Mouse (Mus musculus) lung, embryonic 16.5 days (tissue): ENCODE data around the gene Slc30a2. TPM values are rescaled to one million over a fixed set of nuclear protein-coding genes. Genes with fewer than 3 reads are reported as not detected.

ENCODE experiments used
- ATAC-seq: fragments of 200-750 bp; cut with Nextera tagmentation; 2 replicates; pipeline ENCODE4 v1.8.0; 2017; ENCODE audit warnings: low read depth, mild to moderate bottlenecking, moderate library complexity
- H3K27ac ChIP-seq: fragments of 300-500 bp; sonication (generic); 2 replicates; pipeline ENCODE4 v1.5.1; 2014; ENCODE audit warnings: mild to moderate bottlenecking, control low read depth, low read length
- H3K27me3 ChIP-seq: fragments of 300-500 bp; sonication (generic); 2 replicates; pipeline ENCODE4 v1.6.1; 2014; ENCODE audit warnings: low read depth, low read length, mixed read lengths; ENCODE audit not compliant: control insufficient read depth, insufficient read depth
- H3K36me3 ChIP-seq: fragments of 300-500 bp; sonication (generic); 2 replicates; pipeline ENCODE4 v1.6.1; 2014; ENCODE audit warnings: low read length; ENCODE audit not compliant: control insufficient read depth, insufficient read depth
- H3K4me1 ChIP-seq: fragments of 300-500 bp; sonication (generic); replicated peaks from 2 replicates; pipeline ENCODE4 v1.6.1; 2014; ENCODE audit warnings: low read length, mixed read lengths; ENCODE audit not compliant: control insufficient read depth, insufficient read depth
- H3K4me2 ChIP-seq: fragments of 300-500 bp; sonication (generic); 2 replicates; pipeline ENCODE4 v1.6.1; 2014; ENCODE audit warnings: low read depth, low read length, control low read depth
- H3K4me3 ChIP-seq: fragments of 300-500 bp; sonication (generic); 2 replicates; pipeline ENCODE4 v1.5.1; 2014; ENCODE audit warnings: mild to moderate bottlenecking, low read length, control low read depth
- H3K9ac ChIP-seq: fragments of 300-500 bp; sonication (generic); 2 replicates; pipeline ENCODE4 v1.6.1; 2014; ENCODE audit warnings: low read length, control low read depth
- H3K9me3 ChIP-seq: fragments of 300-500 bp; sonication (generic); 2 replicates; pipeline ENCODE4 v1.6.1; 2016; ENCODE audit warnings: low read length; ENCODE audit not compliant: control insufficient read depth
- WGBS: fragments of 180-500 bp; shearing (Covaris S2); extraction: QIAGEN DNeasy Blood & Tissue Kit; methylation state at CpG from one replicate; pipeline ENCODE4 v1.1.7; 2014; 5-methylcytosine and 5-hydroxymethylcytosine counted together
- polyA plus RNA-seq: library from polyadenylated mRNA; unstranded; fragments of >200 nt; fragmentation: Nextera tagmentation; extraction: Ambion mirVana; gene quantifications from 2 replicates; pipeline ENCODE4 v1.2.1, GENCODE M21; 2015

The Slc30a2 gene
- polyA plus RNA-seq, 1 experiment from 2014 or later: 0.29 TPM

DNA sequence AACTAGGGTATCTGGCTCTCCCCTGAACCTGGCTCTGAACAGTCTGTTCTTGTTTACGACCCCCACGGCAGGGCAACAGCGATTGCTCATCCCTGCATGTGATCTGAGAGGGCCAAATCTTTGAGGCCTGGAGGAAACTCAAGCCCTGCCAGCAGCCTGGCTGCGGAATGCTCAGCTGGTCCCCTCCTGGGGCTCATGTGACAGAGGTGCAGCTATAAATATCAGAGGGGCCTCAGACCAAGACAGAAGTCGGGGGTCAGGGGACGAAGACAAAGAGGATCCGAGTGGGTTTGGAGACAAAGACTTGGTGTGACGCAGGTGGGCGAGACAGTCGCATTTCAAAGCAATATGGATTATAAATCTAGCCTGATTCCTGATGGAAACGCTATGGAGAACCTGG is 28.1 kb upstream of the Slc30a2 start, which contains the start of gene Trim63:
Gene Trim63 (plus strand): TSS at position 245 of the 400 bp plus-strand sequence.
- Histone ChIP-seq H3K9me3 (peaks cover 6% of the 10 kb centered on the region), H3K27ac (no peak within 1 kb of the TSS), H3K4me1 (no peaks in the 10 kb centered on the region; the same call in 1 of the 2 replicates), H3K4me2 (no peak within 1 kb of the TSS), H3K4me3 (no peak within 1 kb of the TSS), H3K27me3 (no peaks in the 10 kb centered on the region), H3K36me3 (no peaks in the 10 kb centered on the region), H3K9ac (no peak within 1 kb of the TSS)
- 35% methylated on average over 11 of the region's 11 CpGs for WGBS
- ATAC-seq: no peak

DNA sequence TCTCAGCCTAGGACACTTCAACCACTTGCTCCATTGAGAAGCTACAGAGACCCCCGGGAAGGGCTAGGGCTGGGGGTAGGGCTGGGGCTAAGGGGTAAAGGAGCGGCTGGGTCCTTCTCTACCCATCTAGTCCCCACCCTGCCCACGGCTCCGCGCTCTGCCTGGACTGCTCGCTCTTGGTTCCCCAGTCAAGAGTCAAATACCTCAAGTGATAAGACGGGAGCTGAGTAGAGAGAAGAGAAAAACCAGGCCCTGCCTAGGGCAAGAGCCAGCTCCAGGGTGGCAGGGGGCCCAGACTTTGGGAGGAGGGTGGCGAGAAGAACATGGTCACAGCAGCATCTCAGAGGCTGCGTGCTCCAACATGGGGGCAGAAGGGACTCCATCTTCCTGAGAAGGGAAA is 27.5 kb upstream of the Slc30a2 start:
- Histone ChIP-seq H3K4me1 (no peaks in the 10 kb centered on the region; the same call in 1 of the 2 replicates), H3K9me3 (peaks cover 6% of the 10 kb centered on the region), H3K9ac (no peak overlapping the region), H3K27ac (no peak overlapping the region), H3K4me2 (no peak overlapping the region), H3K4me3 (no peak overlapping the region), H3K36me3 (no peaks in the 10 kb centered on the region), H3K27me3 (no peaks in the 10 kb centered on the region)
- 0 out of 2 replicates have a peak, but pooled peaks have one; percentile 43 for ATAC-seq
- WGBS: 52% methylated on average over 9 of the region's 9 CpGs

DNA sequence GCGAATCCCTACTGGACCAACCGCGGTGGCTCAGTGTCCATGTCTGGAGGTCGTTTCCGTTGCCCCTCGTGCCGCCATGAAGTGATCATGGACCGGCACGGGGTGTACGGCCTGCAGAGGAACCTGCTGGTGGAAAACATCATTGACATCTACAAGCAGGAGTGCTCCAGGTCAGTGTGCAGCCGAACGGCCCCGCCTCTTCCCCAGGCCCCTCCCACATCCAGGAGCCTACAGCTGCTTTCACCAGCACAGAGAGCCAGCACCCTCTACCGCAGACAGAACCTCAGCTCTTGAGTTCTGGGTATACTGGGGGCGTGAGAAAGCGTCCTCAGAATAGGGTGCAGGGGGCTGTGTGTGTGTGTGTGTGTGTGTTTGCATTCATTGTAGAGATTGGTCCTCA is 26.6 kb upstream of the Slc30a2 start:
- Histone ChIP-seq H3K4me1 (no peaks in the 10 kb centered on the region; the same call in 1 of the 2 replicates), H3K4me2 (no peak overlapping the region), H3K9ac (no peak overlapping the region), H3K27me3 (no peaks in the 10 kb centered on the region), H3K27ac (no peak overlapping the region), H3K9me3 (peaks cover 6% of the 10 kb centered on the region), H3K36me3 (no peaks in the 10 kb centered on the region), H3K4me3 (no peak overlapping the region)
- no peak for ATAC-seq
- WGBS: 40% methylated on average over 16 of the region's 16 CpGs

DNA sequence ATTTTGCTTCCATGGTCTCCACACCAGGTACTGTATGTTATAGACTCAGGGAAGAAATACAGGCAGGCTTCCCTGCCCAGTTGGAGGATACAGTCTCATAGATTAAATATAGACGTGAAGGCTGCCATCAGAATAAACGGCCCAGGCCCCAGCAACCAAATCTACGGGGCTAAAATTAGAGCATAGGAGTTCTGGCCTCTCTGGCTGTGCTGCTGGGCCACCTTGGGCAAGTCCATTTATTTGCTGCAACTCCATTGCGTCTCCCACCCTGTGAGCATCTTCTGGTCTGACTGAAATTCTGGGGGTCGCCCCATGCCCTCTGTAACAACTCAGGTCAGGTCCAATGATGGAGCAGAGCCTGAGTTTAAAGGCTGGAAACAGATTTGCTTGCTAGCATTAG is 23.9 kb upstream of the Slc30a2 start:
- 84% methylated on average over 5 of the region's 5 CpGs for WGBS
- H3K4me2 ChIP-seq: no peak overlapping the region

DNA sequence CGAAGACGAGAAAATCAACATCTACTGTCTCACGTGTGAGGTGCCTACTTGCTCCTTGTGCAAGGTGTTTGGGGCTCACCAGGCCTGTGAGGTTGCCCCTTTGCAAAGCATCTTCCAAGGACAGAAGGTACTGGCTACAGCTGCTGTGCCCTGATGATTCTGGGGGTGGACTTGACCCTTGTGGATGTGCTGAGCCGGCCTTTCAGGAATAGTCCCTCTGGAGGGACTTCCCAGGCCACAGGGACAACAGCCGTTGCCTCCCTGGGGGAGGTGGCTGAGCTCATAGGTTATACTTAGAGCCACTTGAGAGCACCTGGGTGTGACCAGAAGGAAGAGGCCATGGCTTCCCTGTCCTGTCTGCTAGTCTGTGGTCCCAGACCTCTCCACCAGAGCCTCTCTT is 23.3 kb upstream of the Slc30a2 start:
- Histone ChIP-seq H3K36me3 (no peaks in the 10 kb centered on the region), H3K4me3 (no peak overlapping the region), H3K4me2 (no peak overlapping the region), H3K27me3 (no peaks in the 10 kb centered on the region), H3K4me1 (no peaks in the 10 kb centered on the region), H3K9me3 (no peaks in the 10 kb centered on the region), H3K27ac (no peak overlapping the region), H3K9ac (no peak overlapping the region)
- ATAC-seq: no peak
- WGBS: 67% methylated on average over 5 of the region's 5 CpGs

More for the DNA sequence above, 23.9 kb upstream of the Slc30a2 start:
- Histone ChIP-seq H3K27ac (no peak overlapping the region), H3K4me1 (no peaks in the 10 kb centered on the region; the same call in 1 of the 2 replicates), H3K4me3 (no peak overlapping the region), H3K9ac (no peak overlapping the region), H3K27me3 (no peaks in the 10 kb centered on the region), H3K9me3 (no peaks in the 10 kb centered on the region), H3K36me3 (no peaks in the 10 kb centered on the region)
- ATAC-seq: no peak

DNA sequence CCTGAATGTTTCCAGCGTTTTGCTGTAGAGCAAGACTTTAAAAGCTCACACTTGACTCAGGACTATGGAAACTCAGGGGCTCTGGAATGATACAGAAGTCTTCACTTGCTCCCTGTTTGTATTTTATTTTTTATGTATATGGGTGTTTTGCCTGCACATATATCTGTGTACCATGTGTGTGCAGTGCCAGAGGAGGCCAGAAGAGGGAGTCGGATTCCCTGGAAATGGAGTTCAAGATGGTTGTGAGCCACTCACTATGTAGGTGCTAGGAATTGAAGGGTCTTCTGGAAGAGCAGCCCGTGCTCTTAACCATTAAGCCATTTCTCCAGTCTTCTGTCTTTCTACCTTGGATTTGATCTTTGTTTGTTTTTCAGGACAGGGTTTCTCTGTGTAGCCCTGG is 21.5 kb upstream of the Slc30a2 start:
- no peak overlapping the region for H3K4me3 ChIP-seq
- no peaks in the 10 kb centered on the region for H3K4me1 ChIP-seq
- no peaks in the 10 kb centered on the region for H3K27me3 ChIP-seq
- no peak for ATAC-seq
- WGBS: 56% methylated on average over 3 of the region's 3 CpGs
- H3K27ac ChIP-seq: no peak overlapping the region
- no peaks in the 10 kb centered on the region for H3K36me3 ChIP-seq
- no peak overlapping the region for H3K4me2 ChIP-seq
- no peaks in the 10 kb centered on the region for H3K9me3 ChIP-seq
- H3K9ac ChIP-seq: no peak overlapping the region

DNA sequence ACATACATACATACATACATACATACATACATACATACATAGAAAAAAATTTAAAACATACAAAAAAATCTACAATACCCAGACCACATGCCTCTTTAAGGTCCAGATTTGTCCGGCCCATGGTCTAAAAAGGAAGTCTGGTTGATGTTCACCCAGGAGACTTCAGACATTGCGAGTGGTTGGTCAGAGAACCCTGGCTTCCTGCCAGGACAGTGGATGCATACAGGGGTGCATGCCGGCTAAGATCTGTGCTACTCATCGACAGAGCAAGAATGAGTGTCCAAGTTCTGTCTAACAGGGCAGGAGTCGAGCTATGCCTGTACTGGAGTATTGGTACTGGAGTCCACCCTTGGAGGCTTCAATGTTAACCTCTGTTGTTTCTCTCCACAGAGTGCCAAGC is 18.3 kb upstream of the Slc30a2 start:
- Histone ChIP-seq H3K36me3 (no peaks in the 10 kb centered on the region), H3K9ac (no peak overlapping the region), H3K4me1 (peaks cover 10% of the 10 kb centered on the region; the same call in 1 of the 2 replicates), H3K27ac (no peak overlapping the region), H3K9me3 (no peaks in the 10 kb centered on the region), H3K27me3 (no peaks in the 10 kb centered on the region), H3K4me3 (no peak overlapping the region), H3K4me2 (no peak overlapping the region)
- ATAC-seq: no peak
- 34% methylated on average over 5 of the region's 5 CpGs for WGBS

DNA sequence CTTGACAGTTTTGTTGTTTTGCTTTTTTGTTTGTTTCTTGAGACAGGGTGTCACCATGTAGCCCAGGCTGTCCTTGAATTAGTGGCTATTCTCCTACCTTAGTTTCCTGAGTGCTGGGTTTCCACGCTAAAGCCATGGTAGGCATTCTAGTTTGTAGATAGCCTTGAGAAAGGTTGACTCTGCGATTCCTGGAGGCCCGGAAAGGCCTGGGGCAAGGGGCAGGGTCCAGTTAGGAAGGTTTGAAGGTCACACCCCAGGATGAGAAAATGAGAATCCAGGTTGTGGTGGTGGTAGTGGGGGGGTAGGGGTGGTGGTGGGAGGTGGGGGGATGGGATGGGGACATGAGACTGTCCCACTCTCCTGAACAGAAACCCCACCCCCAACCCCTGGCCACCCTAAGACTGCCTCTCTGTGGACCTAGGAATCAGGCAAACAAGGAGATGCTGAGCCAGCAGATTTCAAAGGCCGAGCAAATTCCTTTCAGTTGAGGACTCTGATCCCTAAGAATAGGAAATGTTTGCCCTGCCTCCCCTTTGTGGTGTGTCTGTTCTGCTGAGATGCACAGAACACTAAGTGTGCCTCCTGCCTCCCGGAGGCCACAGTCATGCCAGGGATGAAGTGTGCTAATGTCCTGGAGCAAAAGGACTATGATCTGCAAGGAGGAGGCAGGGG is 16.0 kb upstream of the Slc30a2 start:
- Histone ChIP-seq H3K36me3 (no peaks in the 10 kb centered on the region), H3K27ac (no peak overlapping the region), H3K4me3 (no peak overlapping the region), H3K4me2 (no peak overlapping the region), H3K27me3 (no peaks in the 10 kb centered on the region), H3K9ac (no peak overlapping the region), H3K4me1 (peaks cover 10% of the 10 kb centered on the region; the same call in 1 of the 2 replicates), H3K9me3 (no peaks in the 10 kb centered on the region)
- 56% methylated on average over 5 of the region's 5 CpGs for WGBS
- ATAC-seq: no peak

DNA sequence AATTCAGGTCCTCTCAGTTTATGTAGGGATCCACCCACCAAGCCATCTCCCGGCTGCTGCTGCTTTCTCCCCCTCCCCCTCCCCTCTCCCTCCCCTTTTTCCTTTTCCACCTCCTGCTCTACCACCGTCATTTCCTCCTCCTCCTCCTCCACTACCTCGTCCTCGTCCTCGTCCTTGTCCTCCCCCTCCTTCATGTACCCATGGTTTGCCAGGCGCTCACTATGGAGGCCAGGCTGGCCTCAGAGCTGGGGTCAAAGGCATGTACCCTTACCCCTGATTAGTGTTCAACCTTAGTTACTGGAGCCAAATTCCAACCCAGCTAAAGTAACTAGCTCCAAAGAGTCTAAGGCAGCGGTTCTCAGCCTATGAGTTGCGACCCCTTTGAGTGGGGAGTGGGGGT is 14.8 kb upstream of the Slc30a2 start:
- Histone ChIP-seq H3K9me3 (no peaks in the 10 kb centered on the region), H3K36me3 (no peaks in the 10 kb centered on the region), H3K4me1 (peaks cover 10% of the 10 kb centered on the region; the same call in 1 of the 2 replicates), H3K27me3 (no peaks in the 10 kb centered on the region), H3K4me3 (no peak overlapping the region), H3K4me2 (no peak overlapping the region), H3K27ac (0 out of 2 replicates have a peak overlapping the region, but pooled peaks have one; percentile 27), H3K9ac (no peak overlapping the region)
- no peak for ATAC-seq
- WGBS: 50% methylated on average over 8 of the region's 8 CpGs
